Mouse (Mus musculus) liver, adult 2 months (tissue): ENCODE data around the gene Gp1bb.

Experiments
- CTCF ChIP-seq: fragments of 200-500 bp; IDR thresholded peaks from 2 replicates; pipeline ENCODE4 v1.5.1; 2011; ENCODE audit warnings: low read depth, low read length, control low read depth
- POLR2A ChIP-seq: fragments of 200-500 bp; IDR thresholded peaks from 2 replicates; pipeline ENCODE4 v1.6.1; 2011; ENCODE audit warnings: low read length, control low read depth; ENCODE audit not compliant: insufficient read depth; ENCODE audit errors: extremely low read depth

GRCm38 (mm10) chr16:18618297-18618696 is 3.9 kb downstream of the Gp1bb start:
- TF ChIP-seq CTCF, result no peak
- no peak for TF ChIP-seq POLR2A
